In the genomic region with DNA sequence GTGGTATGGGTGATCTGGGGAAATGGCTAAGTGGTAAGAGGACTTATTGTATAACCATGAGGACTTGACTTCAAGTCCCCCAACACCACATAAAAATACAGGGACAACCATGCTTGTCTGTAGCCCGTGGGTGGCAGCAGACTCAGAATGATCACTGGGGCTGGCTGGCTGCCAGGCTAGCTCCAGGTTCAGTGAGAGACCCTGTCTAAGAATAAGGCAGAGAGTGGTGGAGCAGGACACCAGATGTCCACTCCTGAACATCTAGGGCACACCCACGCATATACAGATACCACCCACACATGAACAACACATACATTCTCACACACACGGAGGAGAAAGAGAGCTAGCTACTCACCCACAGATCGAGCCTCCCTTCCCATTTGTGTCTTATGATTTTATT, we compare ENCODE assay signal across 20 mouse cellular contexts. TPM values are rescaled to one million over a fixed set of nuclear protein-coding genes. Genes with fewer than 3 reads are reported as not detected.
DNase-seq lines count a peak whose midpoint lies in the region.
"Had no signal": no experiment of that assay in that cellular context is flagged by ENCODE, and none has a peak within 500 bp of the region (broad histone marks: within the 10 kb centered on the region; RNA-seq: fewer than 3 reads in every experiment).

No protein-coding gene starts in this region.

- DNase-seq in frontal cortex, adult 2 months (ENCODE audit: extremely low spot score in 1 of 2, low spot score in 1 of 2) = peak; percentile 30 to 57
- DNase-seq in frontal cortex, postnatal 14 days (ENCODE audit: low spot score in 2 of 2) = no peak
- peak; percentile 11 to 18 for DNase-seq in layer of hippocampus, adult 8-10 months (ENCODE audit: low spot score in 2 of 2)
- no peak for DNase-seq in layer of hippocampus, postnatal 25 days (ENCODE audit: extremely low spot score in 1 of 2, low spot score in 1 of 2)
- peak; percentile 46 for DNase-seq in testis, postnatal 10 days (ENCODE audit: low spot score)
- DNase-seq in testis, postnatal 14 days (ENCODE audit: low spot score) = no peak
- DNase-seq in right cerebral cortex, postnatal 14 days = peak; percentile 55
- no peak for DNase-seq in c-Kit-positive CD71-positive TER-119-positive erythroid progenitor cells, embryonic 14.5 days (ENCODE audit: low spot score)
- DNase-seq: adrenal gland, postnatal 25 days; B cell, adult 2 months; cerebellum, adult 8-10 months; embryo, embryonic 11 days; kidney, adult 18-20 months had no signal

RNA-seq across cellular contexts. Expression of gene Adgrf4, which starts 2.6 kb away (rescaled TPM):
- 5.6 and 6.3 TPM in 2 replicates for polyA plus RNA-seq in frontal cortex, adult 2 months (2012; rRNA removed)
- total RNA-seq in layer of hippocampus, adult 8-10 months (2022) = 1 to 10 TPM in 3 of 4 experiments, under 1 TPM in 1; 0.75 to 2.1 (median 1.4) TPM
- 1 to 10 TPM; 1.0 to 2.4 TPM for total RNA-seq in layer of hippocampus, postnatal 25 days (2021)
- total RNA-seq: granulocyte monocyte progenitor cell, adult 5-6 weeks had no signal
- polyA plus RNA-seq: forebrain, embryonic 10.5 days; liver, embryonic 15.5 days; macrophage; midbrain, embryonic 11.5 days; neural tube, embryonic 13.5 days had no signal

RNA-seq across cellular contexts. Expression of gene Adgrf2, which starts 47.2 kb away (rescaled TPM):
- polyA plus RNA-seq in frontal cortex, adult 2 months (2012; rRNA removed) = 1.8 and 1.9 TPM in 2 replicates
- total RNA-seq in layer of hippocampus, adult 8-10 months (2022) = 1 to 10 TPM in 1 of 4 experiments, under 1 TPM in 3; 0.34 to 1.3 (median 0.53) TPM
- under 1 TPM; 0.44 to 0.68 TPM for total RNA-seq in layer of hippocampus, postnatal 25 days (2021)
- total RNA-seq: granulocyte monocyte progenitor cell, adult 5-6 weeks had no signal
- polyA plus RNA-seq: forebrain, embryonic 10.5 days; large intestine, adult 2 months; liver, embryonic 15.5 days; macrophage; neural tube, embryonic 13.5 days had no signal

Comparison
In these comparisons a context has a peak if more than half of its experiments do, and no peak if none do; other contexts are left out.
1. DNase-seq: peak in frontal cortex, adult 2 months (2 of 2), layer of hippocampus, adult 8-10 months (2 of 2), testis, postnatal 10 days (single experiment) and right cerebral cortex, postnatal 14 days (single experiment); none in frontal cortex, postnatal 14 days (0 of 2), layer of hippocampus, postnatal 25 days (0 of 2), testis, postnatal 14 days (single experiment) and c-Kit-positive CD71-positive TER-119-positive erythroid progenitor cells, embryonic 14.5 days (single experiment).